Mouse (Mus musculus) ES-CJ7 (cell line): ENCODE data around the gene Ccdc88c.

ENCODE experiments used
- DNase-seq: peaks from one replicate; pipeline ENCODE4 v3.0.0; 2011; ENCODE audit warnings: low read depth, low spot score

Gene Ccdc88c

DNA sequence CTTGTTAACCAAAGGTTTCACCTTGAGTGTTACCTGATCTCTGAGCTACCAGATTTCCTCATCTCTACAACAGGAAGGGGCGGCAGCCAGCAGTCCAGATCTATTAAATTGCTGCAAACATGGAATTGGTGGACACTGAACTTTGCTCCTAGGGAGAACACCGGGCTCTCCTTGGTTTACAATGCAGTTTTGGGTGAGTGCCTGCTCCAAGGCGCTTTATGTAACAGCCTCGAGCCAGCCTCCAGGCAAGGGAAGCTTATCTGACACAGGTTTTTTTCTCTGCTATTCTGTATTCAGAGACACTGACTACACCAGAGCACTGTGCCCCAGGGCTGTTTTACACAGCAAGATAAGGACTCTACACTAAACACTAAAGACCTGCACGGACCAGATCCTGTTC lies 94.1 kb downstream of the Ccdc88c start:
- DNase-seq, result no peak

DNA sequence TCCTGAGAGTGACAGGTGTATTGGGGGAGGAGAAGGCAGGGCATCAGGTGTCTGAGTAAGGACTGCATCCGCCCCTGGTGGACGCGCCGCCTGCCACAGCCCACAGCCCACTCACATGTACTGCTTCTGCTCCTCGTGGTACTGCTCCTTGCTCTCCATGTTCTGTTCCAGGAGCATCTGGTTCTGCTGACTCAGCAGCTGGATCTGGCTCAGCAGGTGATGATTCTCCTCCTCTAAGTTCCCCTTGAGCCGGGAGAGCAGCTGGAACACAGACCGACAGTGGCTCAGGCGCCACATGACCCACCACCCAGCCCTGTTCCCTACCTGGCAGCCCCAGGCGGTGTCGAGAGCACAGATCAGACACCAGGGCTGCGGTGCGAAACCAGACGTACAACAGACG lies 97.2 kb downstream of the Ccdc88c start:
- no peak for DNase-seq

DNA sequence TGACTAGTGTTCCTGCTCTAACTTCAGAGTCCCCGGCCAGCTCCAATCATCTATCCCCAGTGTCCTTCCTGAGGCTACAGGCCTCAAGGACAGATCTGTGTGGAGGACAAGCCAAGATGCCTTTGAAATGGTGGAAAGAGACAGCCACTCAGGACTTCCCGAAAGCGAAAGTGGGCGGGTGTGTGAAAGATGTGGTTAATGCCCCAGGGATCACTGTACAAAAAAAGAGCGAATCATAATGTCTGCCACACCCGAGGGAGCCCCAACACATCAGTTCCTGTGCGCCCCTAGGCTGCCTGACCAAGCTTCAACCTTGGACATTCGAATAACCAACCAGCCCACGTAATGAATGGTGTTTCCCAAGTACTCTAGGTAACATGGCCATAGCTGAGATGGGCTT lies 100.6 kb downstream of the Ccdc88c start:
- DNase-seq, result no peak

DNA sequence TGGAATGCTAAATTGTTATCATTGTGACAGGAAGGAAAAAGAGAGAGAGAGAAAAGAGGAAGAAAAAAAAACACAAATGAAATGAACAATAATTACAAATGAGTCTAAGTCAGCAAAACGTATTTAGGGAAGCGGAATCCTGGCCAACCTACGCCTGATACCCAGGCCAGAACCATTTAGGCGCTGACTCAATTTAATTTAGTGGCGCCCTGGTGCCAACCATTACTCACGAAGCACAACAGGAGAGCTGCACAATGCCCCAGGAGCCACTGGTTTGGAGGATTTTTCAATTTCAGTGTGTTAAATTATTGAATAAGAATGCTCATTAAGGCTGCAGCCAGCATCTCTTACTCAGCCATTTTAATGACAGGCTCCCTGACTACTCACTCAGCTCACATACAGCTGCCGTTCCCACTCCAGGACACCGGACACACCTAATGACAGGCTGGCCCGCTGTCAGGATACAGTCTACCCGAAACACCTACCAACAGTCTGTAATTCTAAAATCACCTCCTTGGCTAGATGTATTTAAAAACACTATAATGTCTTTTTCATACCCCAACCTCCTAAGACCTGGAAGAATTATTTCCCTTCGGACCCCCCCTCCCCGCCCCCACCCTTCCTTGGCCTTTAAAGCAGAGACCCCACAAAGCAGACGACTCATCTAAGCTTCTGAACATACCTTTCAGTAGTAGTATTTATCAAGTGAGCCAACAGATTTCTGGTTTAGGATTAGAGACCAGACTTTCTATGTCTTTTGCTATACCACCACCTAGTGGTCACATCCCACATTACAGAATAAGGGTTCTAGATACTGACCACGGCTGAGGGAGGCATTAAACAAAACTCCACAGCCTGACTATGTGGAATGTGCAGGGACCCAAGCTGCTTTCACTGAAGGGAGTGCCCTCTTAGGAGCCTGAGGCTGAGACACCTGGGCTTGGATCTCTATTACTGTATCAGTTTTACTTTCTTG lies 102.9 kb downstream of the Ccdc88c start:
- peak; percentile 72 for DNase-seq

DNA sequence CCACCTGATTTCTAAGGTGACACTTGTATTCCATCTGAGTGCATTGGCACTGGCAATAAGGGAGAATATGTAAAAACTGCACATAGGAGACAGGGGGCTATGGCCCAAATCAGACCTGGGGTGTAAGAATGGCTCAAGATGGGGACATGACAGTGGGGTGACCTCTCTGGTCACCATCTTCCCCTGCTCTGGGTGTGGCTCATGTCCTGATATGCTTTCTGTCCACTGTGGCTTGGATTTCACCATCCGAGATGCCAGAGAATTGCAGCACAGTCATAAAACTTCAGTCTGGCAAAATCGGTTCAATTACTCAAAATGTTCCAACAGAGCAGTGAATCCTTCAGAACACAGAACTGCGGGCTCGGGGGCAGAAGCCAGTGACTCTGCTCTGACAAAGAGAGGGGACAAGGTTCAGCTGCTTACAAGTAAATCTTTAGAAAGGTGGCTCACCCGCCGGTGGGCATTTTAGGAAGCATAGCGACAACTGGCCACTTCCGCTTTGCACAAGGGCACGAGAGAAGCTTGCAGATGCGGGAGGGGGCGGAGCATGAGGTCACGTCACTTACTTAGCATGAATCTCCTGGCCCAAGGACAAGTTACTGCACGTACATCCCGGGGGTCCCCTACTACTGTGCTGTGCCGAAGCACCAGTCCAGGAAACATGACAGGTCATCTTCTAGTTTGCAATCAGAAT lies 104.1 kb downstream of the Ccdc88c start:
- no peak for DNase-seq

DNA sequence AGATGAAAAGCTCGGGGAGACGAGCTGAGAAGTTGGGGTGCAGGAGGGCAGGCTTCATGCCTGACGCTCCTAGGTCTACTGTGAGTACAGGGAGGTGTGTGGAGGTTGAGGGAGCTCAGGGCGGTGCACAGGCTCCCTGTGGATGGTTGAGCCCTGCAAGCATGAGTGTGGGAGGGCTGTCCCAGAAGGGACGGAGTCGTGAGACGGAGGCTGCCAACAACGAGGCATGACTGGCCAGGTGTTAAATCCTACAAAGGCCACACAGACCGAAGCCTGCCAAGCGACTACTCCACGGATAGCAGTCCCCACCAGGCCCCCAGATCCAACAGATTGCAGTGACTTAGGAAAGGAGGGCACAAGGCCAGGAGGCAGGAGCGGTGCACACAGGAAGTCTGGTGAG lies 118.1 kb downstream of the Ccdc88c start:
- DNase-seq, result no peak

DNA sequence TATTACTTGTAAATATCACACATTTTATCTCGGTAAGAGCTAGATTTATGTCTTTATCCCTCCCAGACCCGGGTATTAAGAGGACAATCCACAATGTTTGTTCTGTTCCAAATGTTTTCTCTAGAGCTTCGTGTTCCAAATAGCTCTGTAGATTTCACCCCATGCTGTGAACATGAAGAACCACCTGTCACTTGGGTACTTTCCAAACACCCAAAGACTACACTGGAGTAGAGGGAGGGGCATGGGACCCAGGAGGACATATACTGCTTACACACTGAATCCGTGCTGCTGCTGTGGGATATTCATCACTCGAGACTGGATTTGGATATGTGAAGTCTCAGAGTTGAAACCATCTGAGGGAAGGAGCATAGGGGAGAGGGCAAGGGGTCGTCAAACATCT lies 119.1 kb downstream of the Ccdc88c start:
- DNase-seq, result no peak

DNA sequence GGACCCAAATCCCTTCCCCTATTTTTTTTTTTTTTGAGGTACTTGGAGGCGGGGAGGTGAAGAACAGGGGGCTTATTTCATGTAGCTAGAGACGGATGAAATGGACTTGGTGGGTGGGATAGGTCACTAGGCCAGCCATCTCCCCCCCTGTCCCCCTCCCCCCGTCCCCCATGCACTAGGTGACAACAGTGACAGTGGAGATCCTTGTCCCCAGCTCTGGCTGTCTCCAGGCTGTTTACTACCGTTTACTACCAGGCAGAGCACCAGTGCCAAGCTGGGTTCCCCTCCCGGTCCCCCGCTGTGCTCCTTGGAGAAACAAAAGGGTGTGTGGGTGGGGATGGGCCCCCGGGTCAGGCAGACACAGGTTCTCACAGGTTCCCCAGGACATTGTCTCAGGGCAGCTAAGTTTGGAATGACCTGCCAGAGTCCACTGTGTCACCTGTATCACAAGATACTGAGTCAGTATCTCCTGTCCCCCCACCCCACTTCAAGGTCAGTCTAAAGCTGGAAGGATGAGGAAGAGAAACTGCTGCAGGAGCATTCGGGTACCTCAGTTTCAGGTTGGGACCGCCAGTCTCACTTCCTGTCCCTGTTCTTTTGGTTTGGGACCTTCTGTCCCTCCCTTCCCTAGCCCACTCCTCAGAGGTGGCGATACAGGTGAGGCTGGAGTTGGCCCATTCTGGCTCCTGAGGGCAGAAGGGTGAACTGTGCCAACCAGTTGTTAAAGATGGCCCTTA lies 120.4 kb downstream of the Ccdc88c start:
- DNase-seq, result peak; percentile 41

DNA sequence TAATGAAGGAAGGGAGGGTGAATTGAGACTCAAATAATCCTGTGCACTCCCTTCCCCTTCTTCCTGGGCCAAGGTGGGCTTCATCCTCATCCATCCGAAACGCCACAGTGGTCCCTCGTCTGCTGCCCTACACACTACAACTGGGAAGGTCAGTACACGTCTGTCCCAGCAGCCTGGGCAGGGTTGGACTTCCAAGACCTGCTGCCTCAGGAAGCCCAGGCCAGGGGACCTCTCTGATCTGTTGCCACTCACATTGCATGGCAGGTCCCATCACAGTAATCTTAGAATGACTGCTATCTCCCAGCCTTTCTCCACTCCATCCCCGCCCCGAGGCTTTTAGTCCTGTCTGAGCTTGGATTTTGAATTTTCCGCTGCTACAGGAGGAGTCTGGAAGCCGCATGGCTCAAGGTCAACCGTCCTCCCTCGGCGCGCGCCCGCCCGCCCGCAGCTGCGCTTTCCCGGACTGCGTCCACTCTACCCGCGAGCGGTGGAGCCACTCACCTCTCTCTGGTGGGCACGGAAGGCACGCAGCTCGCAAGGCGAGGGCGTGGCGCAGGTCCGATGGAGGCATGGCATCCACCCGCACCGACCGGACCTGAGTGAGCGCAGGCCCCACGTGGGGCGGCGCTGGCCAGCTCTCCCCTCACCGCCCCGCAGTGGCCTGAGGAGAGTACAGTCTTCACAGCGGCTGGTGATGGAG lies 121.1 kb downstream of the Ccdc88c start, which contains the start of gene Gpr68:
Gpr68 (minus strand) TSS at position 601 of the 700 bp plus-strand sequence.
- DNase-seq, result no peak

DNA sequence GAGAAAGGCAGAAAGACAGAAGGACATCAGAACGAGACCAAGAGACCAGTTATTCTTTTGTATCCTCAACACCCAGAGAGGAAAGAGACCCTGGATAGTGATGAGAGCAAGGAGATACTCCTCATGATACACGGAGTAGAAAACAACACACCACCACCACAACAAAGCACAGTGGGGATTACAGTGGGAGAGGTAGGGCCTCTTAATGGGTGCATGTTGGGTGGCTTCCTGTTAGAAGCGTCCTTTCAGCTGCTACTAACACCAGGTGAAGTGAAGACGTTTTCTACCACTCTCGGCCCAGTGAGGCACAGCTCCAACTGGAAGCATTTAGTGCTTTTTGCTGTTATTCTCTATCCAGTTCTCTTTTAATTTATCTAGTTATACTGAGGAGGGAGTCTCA lies 122.0 kb downstream of the Ccdc88c start:
- no peak for DNase-seq

DNA sequence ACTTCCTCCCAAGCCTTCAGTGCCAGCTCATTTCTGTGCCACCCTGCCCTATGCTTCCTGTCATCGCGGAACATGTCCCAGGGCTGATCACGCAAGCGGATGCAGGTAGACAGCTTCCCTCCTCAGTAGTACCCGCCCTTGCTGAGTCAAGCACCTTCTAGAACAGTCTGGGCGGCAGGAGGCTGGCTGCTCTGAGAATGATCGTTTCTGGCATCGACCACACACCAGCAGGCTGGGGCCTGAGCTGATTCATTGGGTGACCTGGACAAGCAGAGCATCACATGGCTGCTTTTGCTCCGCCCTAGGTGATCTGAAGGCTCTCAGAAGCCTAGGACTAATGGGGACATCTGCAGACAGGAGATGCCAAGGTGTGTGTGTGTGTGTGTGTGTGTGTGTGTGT lies 125.1 kb downstream of the Ccdc88c start:
- no peak for DNase-seq

DNA sequence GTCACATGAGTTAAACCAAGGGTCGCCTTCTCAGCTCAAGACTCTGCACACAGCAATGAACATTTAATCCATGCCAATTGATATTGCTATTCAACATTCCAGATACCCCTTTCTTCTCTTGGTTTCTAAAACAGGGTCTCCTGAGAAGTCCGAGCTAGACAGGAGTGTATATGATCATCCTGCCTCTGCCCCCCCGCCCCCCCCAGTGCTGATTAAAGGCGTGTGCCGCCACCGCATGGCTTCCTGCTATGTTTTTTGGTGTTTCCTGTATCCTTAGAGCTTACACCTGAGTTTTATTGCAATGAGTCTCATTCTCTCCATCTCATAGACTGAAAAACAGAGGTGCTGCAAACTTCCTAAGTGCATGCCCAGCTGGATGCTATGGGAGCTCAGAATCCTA lies 127.5 kb downstream of the Ccdc88c start:
- no peak for DNase-seq

DNA sequence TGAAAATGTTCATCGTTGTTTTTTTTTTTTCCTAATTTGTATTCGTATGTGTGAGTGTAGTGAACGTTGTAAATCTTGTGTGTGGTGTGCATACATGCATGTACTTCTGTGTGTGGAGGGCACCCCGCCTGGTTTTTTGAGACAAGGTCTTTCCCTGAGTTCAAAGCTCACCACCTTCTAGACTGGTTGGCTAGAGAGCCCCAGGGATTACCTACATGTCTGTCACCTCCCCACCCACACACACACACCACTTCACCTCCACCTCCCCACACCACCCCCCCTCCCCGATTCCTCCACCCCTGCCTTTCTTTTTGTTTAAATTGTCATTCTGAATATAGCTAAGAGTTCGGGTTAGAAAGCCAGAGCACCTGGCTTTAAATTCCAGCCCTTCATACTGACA lies 128.0 kb downstream of the Ccdc88c start:
- DNase-seq, result no peak

DNA sequence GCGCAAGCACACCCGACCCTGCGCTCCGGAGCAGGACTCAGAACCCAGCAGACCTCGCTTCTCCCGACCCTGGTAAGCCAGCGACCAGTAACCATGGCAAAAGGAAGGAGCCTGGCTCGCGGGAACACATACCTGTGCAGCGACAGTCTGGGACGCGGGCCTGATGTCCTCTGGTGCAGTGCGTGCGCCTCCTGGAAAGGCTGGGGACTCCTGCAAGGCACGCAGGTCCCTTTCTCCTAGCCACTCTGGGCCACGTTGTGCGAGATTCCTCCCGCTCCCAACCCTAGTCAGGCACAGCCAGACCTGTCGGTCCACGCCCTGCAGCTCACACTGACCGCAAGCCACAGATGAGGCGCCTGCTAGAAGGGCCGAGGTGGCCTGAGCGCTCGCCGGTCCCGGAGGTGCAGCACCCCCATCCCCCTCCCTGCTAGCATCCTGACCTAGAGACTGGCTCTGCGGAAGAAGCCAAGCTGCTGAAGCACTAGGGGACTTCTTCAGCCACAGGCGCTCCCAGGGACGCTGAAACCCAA lies 129.7 kb downstream of the Ccdc88c start:
- DNase-seq, result no peak

DNA sequence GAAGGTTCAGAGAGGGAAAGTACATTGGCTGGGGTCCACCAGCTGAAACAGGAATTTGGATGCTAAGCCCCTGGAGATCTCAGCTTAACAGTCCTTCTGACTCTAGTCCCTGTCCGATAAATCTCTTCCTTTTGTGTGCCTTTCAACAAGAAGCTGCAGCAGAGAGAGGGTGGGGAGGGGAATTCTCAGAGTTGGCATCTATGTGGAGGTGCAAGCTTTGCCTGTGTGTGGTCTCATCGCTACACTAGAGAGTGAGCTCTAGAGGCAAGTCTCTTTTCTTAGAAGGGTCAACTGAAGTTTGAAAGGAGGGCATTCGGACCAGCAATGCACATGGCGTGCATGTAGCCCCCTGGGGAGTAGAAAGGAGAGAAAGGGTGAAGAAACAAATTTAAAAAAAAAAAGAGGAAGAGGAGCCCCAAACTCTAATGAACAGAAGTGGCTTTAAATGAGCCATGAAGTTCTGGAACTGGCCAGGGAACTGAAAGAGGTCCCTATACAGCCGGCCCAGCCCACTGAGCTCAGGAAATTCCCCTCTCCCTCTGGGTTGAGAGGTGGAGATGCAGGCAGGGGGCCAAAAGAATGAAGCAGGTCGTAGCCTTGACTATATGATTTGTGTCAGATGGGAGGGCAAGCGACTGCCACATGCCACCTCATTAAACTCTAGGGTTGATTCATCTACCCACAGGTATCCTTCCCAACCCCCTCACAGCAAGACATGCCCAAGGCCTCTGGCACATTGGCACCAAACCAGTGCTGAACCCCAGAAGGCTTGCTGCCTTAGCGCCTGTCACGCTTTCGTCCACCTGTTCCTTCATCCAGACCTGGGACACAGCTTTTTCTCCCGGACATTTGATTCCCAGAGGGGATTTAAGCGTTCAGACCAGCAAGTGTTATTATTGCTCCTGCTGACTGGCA lies 130.9 kb downstream of the Ccdc88c start:
- DNase-seq, result no peak

DNA sequence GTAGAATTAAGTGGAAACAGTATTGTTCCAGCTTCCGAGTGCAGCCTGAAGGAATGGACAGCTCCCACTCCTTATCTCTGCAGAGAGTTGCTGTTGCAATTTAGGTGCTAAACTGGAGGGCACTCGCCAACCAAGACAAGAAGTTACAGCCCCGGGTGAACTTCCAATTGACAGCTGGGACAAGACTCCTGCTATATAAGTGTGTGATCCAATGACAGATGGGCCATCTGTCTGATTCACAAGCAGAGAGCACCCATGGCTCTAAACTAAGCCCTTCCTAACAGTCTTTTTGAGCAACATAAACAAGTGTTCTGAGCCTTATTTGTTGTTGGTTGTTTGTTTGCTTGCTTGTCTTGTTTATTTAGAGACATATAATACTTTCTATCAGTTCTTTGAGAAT lies 132.2 kb downstream of the Ccdc88c start:
- DNase-seq, result no peak

DNA sequence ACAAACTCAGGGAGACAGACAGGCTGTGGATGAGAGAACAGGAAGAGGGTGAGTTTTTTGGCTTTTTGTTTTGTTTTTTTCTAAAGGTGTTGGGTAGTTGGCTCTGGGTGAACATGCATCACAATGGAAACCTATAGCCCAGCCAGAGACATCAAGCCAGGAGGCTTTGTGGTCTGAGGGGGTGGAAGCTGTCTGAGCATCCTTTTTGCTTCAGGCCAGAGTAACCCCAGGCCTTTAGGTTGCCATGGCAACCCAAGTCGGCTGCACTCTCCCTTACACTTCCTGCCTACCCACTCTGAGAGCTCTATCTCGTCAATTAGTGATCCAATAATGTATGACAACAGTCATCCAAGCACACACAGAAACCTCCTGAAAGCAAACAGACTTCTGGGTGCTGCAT lies 133.4 kb downstream of the Ccdc88c start:
- no peak for DNase-seq

DNA sequence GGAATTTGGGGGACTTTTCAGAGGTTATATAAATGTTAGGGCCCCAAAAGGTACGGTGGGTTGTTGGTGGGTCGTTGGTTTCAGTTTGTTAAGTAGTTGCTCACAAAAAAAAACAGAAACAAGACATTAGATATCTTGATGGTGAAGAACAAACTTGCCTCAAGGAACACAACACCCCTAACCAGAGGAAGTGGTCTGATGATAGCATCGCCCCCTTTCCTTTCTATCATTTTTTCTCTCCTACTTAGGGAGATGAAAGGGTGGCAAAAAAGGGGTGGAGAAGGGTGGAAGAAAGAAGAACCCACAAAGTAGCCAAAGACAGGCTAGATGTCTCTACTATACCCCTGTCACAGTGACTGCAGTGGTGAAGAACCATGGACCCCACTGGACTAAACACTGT lies 138.3 kb downstream of the Ccdc88c start:
- no peak for DNase-seq

DNA sequence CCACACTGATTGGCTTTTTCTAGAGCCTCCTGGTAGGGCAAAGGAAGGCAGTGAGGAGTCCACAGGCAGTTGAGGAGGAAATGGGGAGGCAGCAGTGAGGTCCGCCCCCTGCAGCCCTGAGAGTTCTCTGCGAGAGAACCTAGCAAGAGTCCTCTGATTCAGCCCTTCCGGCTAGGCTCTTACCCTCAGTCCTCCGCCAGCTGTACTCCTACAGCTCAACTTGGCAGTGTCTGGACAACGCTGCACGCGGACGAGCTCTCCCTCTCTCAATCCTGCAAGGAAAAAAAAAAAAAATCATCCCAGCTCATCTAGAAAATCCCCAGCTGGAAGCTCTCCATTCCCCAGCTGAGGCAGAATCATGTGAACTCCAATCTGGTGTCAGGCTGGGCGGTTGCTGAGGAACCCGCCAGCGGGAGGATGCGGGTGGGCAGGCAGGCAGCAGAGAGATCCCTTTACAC lies 141.0 kb downstream of the Ccdc88c start:
- no peak for DNase-seq

DNA sequence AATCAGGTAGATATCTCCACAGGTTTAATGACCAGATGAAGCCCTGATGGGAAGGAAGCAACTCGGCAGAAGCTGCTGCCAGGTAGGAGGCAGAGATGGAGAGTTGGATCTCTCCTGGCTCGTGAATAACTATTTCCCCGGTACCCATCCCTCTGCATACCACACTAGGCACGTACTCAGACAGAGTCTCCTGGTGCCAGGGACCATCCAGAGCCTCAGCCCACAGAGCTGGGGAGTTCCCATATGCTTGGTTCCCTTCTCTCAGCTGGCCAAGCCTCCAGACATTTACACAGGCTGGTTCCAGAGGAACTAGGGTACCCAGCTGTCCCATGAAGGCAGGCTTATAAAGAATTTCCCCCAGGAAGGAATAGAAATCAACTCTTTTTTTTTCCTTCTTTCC lies 142.0 kb downstream of the Ccdc88c start:
- no peak for DNase-seq
